Mouse (Mus musculus): Measurements from ENCODE around the gene Gm572.

Gm572 gene

DNA sequence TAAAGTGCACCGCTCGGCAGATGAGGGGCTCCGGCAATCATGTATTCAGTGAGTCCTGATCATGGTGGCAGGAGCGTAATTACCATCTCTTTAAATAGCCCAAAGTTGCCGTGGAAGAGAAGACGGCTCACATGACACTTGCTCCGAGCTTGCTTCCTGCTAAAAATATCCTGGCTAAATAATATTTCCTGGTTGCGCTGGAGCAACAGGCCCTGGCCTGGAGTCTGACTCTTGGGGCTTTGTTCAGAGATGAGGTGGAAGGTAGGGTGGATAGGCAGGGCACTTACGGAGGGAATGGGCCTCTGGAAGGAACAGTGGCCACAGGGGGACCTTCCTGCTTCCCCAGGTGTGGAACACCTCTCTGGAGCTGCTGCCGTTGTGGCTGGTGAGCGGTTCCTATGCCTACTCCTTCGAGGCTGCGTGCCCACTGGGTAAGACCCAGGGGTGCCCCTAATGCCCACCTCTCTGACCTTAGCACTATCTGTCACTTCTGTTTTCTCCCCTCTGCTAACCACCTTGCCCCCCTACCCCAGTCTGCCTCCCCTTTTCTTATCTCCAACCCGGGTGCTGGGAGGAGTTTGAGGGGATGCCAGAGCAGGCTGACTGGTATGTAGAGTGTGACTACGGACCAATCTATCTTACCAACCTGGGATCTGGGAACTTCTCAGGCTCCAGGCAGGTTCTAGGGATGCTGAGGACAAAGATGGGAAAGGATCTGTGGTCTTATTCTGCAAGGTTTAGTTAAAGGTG lies 24.1 kb downstream of the Gm572 start:
- no peak for DNase-seq

DNA sequence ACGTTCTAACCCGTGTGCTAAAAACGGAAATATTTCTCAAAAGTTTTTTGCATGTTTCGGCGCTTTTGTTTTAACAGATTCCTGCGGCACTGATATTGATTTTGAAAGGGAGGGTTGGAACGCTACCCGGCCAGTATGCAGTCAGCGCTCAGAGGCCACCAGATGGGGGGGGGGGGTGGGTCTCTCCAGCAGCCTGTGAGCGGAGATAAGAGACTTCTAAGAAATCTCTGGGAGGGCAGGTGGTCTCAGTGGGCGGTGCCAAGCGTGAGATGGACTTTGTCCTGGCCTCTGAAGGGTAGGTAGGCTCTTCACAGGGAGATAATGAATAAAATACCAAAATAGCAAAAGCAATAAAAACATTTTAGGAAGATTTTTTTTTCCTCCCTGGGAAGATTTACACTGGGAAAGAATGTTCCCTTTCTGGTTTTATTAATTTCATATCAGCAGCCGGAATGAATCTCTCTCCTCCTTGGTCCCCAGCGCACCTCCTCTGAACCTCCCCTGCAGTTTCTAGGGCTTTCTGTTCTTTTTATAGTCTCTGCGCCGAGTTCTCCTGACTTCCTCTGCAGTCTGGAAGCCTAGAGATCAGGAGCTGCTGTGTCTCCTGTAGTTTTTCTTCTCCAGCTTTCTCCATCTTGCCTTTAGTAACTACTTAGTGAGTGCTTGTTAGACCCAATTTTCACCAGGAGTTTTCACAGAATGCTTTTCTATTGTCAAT lies 28.3 kb downstream of the Gm572 start:
- no peak for DNase-seq

DNA sequence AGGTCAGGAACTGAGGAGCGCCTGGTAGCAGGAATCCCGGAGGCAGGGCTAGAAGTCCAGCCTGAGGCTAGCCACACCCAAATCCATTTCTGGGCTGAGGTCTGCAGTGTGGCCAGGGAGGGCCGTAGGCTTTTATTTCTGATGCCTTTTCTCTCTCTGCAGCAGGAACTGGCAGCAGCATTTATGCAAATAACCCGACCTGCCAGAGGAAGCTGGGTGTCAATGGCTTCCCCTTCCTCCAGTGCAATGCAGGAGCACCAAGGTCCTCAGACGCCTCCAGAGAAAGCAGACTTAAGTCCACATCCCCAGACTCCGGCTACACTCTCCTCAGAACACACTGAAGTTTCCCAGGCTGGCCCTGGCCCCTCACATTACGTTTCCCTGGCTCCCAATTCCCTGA lies 31.9 kb downstream of the Gm572 start:
- no peak for DNase-seq

DNA sequence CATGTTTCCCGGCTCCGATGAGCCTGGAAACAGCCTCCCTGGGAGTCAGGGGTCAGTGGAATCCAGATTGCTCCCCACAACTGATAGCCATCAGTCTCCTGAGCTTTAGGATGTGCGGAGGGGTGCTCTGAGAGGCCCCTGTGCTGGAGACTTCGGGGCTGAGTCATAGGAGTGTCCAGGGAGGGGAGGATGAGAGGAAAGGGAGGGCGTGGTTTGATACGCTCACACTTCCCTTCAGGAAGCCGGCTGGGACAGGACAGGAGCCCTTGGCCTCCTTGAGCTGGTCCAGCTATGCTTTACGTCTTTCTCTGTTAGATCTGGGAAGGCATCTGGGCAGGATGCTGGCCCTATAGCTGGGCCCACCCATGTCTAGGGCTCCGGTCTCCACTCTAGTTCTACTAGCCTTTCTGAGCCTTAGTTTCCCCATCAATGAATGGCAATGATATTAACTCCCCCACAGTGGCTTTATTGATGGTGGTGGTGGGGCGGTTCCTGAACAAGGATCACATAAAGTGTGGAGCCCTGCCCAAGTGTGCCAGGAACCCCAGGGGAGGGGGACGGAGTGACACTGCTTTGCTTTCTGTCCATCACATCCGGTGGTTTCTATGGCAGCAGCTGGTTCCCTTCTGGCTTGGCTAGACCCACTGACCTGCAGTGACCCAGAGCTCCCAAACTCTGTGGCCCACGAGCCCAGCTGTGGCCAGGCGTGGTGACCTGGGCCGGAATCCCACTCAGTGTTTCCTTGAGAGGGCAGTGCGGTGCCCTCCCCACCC lies 33.3 kb downstream of the Gm572 start:
- peak; percentile 78 for DNase-seq

DNA sequence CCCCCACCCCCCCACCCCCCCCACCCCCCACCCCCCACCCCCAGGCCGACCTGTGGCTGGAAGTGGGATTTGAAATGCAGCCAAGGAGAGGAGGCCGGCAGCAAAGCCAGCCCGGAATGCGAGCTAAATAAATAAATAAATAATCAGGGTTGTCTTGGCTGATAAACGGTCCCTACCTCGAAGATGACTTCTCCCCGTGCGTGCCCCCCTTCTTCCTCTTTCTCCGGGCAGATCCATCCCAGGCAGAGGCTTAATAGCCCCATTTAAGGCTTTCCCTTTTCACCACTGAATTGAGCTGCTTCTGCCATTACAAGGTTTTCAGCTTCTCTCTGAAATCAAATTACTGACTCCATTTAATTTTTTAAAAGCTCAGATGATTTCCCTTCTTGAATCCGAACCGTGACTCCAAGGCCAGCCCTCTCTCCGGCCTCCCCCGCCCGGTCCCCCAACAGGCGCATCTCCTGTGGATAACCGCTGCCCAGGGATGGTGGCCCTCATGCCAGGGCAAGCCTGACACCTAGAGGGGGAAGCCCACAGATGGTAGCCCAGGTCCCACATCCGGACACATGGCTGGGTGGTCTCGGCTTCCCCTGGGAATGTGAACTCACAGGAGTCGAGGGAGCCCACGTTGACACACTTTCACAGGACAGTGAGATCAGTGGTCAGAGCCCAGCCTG lies 34.0 kb downstream of the Gm572 start:
- DNase-seq: peak; percentile 65

DNA sequence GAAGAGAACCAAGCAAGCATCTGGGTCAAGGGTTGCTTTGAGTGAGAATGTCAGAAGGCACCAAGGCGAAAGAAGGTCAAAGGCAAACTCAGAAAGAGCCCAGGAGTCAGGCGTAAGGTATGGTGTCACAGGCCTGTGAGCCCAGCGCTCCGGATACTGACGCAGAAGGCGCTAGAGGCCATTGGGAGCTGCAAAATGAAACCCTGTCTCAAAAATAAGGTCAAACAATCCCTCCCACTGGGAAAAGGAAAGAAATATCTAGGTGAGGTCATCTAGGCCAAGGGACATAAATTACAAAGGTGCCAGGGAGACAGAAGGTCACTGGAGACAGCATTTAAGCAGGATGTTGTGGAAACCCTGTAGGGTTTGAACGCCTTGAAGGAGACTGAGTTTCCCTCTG lies 35.0 kb downstream of the Gm572 start:
- no peak for DNase-seq

DNA sequence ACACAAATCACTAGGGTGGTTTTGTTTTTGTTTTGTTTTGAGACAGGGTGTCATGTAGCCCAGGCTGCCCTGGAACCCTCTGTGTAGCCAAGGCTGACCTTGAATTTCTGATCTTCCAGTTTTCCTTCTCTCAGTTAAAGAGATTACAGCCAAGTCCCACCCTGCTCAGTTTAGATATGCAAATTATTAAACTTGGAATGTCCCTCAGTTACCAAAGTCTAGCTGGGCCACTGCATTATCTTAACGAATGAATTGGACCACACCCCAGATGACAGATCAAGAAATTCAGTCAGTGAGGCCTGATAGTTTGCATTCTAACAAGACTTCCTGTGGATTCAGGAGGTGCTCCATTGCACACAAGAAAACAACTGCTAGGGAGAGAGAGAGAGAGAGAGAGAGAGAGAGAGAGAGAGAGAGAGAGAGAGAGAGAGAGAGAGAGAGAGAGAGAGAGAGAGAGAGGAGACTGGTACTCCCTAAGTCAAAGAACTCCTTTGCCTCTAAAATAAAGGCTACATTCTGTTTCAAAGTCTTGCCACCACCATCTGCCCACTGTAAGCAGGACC lies 37.5 kb downstream of the Gm572 start:
- DNase-seq: no peak

DNA sequence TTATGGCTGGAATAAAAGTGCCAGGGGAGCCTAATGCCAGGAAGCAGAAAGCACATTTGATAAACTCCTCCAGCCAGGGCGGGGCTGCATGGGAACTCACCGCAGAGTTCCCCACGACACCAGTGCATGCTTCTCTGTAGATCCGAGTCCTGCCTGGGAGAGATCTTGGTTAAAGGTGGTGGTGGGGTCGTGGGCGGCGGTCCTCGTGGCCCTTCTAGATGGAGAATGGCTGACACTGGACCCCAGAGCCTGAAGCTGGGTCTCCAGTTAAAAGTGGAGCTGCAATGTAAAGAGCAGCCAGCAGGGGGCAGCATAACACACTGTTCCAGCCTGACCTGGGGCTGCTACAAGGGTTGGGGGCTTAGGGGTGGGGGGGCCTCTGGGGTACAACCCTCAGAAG lies 38.3 kb downstream of the Gm572 start:
- peak; percentile 82 for DNase-seq

DNA sequence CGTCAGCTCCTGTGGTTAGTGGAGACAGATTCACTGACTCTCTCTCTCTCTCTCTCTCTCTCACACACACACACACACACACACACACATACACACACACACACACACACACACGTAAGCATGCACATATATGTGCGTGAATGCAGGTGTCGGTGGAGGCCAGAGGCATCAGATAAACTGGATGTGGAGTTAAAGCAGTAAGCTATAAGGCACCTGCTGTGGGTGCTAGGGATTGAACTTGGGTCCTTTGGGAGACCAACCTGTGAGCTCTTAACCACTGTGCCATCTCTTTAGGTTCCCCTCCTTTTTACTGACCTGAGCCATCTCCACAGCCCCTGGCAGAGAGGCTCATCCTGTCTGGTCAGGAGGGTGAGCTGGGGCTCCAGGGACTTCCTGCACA lies 39.8 kb downstream of the Gm572 start:
- DNase-seq: no peak

DNA sequence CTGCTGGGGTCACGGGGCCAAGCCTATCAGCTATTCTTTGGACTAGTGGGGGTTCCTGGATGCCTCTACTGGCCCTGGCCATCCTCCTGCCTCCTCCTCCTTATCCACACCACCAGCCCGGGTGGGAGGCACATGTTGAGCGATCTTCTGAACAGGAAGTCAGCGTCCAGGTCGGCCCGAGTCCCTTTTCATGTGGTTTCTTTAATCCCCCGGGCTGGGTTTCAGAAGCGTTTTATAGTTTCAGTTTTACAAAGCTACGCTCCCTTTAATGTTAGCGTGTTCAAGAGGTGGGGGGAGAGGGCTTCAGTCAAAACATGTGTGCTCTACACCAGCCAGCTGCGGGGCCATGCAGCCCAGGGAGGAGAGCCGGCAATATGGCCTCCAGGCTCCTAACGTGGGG lies 40.4 kb downstream of the Gm572 start:
- no peak for DNase-seq

DNA sequence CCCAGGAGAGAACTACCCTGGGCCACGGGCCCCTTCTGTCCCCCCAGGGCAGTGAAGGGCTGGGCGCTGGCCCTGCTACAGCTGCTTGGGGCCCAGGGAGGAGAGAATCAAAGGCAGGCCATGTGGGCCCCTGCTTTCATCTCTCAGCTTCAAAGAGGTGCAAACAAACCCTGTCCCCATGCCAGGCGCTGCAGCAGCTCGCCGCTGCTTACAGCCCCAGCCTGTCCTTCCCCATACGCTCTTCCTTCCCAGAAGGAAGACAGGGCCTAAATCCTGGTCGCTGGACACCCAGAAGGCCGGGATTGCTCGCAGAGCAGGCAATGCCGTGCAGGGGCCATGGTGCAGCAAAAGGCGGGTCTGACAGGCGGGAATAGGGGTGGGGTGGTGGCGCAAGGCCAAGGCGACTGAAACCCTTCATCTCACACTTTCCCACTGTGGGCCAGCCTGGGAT lies 43.4 kb downstream of the Gm572 start:
- no peak for DNase-seq

DNA sequence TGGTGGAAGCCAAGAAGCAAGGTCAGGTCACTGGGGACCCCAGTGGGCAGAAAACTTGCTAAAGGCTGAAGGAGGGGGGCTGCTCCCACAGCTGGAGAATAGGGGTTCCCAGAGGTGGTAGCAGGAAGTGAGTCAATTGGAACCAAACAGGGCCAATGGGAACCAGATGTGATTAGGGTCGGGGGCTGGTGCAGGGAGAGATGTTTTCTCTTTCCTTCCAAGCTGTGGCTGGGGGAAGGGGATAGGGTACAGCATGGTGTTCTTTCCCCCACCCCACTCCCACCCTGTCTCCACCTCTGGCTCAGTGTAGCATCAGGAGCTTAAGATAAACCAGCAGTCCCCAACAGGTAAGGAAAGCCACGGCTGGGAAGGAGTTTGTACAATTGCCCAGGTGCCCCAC lies 45.0 kb downstream of the Gm572 start:
- no peak for DNase-seq

DNA sequence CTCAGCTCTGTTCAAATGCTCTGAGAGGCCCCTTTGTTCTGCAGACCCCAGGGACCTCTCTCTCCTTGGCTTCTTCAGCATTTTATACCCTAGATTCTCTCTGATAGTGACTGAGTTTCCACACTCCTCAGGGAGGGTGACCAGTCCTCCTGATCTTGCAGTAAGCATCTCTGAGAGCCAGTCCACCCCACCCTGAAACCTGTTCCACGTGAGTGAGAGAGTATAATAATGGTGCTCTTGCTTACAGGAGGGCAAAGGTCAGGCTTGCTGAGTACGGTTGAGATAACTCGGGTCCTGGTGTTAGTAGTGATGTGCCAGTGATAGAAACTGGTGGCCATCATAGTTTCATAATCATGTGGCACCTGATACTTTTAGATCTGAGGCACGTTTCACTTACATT lies 48.1 kb downstream of the Gm572 start:
- DNase-seq: no peak

DNA sequence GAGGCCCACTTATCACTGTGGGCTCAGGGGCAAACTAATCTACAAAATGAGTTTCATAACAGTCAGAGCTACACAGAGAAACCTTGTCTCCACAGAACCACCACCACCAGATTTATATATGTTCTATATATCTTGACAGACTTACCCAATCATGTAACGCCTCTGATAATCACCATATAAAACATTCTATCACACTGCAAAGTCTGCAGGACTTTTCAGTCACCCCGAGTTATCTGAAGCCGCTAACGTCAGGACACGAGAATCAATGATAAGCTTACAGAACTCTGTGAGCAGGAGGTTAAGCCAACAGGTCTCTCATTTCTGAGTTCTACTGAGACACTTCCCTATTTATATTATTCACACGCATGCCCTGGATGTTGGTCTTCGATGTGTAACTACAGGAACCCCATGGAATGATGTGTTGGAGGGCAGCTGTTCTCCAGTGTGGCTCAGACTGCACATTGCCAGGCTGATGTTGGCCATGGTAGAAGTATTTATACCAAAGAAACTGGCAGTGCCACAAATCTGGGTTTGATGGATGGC lies 50.4 kb downstream of the Gm572 start:
- no peak for DNase-seq

DNA sequence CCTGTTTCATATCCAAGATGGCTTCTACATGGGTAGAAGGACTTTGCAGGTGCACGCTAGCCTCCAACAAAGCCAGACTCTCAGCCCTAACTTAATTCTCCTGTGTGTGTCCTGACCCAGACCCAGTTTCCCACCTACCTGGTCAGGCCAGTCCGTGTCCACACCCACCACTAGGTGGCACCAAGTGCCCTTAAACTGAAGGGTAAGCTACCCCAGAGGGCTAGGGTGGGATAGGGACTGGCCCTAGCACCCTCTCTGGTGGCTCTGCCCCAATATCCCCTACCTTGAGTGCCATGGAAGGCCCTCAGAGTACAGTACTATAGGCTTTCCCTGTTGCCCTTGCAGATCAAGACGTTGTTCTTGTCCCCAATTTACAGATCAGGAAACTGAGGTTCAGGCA lies 61.6 kb downstream of the Gm572 start:
- peak; percentile 75 for DNase-seq

DNA sequence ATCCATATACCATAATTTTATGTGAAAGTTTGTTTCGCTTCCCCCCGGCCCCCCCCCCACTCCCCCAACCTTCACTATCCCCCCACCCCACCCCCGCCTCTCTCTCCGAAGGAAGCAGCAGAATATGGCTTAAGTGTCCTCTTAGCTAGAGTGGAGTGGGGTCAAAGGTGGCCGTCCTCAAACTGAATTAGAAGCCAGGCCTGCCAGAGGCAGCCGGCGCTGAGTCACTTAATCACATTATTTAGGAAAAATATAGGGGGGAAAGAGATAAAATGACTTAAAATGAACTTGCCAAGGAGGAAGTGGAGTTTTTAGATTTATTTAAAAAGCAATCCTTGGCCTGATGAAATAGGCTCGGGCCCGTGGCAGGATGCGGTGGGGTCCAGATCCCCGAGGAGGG lies 65.7 kb downstream of the Gm572 start:
- peak; percentile 49 for DNase-seq

DNA sequence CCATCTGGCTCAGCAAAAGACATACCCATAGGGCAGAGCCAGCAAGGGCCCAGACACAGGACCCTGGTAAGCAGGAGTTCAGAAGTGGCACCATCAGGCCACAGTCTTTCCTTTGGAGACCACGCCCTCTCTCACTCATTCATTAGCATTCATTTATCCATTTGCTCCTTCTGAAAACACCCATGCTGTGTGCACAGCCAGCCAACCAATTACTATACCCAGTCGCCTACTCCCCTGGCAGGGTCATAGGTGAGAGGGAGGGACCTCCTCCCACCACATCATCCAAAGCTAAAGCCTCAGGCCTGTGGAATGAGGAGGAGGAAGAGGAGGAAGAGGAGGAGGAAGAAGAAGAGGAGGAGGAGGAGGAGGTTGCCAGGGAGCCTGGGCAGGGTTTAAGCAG lies 67.3 kb downstream of the Gm572 start:
- no peak for DNase-seq

DNA sequence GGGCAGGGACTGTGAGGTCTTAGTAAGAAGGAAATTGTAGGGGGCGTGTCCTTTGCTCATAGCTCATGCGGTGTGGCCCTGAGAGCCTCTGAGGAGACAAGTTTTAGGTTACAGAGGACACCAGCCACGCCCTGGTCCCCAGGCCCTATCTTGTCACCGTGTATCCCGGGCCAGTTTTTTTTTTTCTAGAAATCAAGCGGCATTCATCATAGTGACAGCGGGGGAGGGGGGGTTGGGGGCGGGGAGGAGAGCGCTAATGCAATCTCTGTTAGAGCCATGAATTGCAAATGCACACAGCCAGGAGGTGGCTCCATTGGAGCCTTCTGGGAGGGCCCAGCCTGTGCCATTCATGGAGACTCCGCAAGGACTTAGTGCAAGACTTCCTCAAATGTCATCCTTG lies 68.2 kb downstream of the Gm572 start:
- DNase-seq: no peak

DNA sequence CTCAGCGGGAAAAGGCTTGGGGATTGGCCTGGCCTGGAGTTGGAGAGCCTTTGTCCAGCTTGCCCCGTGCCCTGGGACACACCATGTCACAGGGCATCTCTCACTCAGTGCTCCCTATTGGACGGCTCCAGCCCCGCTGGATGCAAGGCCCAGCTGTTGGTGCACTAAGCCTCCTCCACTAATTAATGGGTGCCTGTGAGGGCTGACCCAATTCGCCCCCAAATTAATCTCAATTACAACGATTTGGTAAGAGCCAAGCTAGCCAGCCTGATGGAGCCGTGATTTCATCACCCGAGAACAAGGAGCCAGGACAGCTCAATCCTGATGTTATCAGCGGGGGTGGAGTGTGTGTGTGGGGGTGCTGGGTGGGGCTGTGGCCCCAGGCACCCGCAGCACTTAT lies 69.5 kb downstream of the Gm572 start:
- DNase-seq: no peak

DNA sequence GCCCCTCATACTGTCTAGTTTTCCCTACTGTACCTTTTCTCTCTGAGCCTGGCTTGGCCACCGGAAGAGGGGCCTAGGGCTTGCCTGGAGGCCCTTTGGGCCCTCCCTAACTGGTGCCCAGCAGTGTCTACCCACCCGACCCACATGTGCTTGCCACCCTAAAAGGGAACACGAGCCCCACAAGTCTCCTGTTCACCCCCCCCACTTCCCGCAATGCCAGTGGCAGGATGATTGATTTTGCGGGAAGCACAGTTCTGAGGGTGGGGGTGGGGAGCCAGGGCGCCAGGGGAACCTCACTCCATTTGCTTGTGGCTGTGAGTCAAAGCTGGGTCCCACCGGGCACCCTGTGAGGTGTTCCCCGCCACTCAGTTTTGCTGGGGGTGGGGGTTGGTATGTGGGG lies 70.9 kb downstream of the Gm572 start:
- no peak for DNase-seq

DNA sequence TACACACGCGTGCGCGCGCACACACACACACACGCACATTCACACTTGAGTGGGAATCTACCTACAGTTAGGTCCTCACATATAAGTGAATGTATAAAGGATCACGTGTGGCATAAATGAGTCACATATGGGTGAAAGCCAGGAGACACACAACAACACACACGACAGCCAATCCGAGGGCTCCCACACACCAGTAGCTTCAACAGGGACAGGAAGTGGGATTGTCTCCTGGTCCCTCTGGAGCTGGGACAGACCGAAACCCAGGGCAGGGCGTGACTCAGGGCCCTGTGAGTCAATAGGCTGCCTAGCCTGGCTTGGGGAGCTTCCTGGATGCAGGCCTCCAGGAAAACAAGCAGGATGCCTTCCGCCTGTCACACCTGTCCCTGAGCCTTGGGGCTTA lies 71.6 kb downstream of the Gm572 start:
- no peak for DNase-seq

DNA sequence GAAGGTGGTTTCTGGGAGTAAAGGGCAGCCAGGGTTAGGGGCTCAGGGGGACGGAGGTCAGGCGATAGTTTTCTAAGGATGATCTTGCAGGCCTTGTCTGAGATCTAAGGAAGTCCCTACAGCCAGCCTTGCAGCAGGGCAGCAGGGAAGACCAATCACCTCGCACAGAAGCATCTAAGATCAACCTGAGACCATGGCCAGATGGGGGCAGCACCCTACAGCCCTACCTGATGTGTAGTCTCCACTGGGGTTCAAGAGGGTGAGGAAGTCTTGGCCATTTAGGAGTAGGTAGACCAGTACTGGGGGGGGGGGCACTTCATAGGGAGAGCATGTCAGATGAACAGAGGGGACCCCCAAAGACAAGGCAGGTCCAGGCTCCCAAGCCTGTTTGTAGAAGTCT lies 72.3 kb downstream of the Gm572 start:
- DNase-seq: peak; percentile 44
